Mouse (Mus musculus) heart, postnatal 0 days (tissue): ENCODE measurements around the gene Snx13.

Experiments used
- CTCF ChIP-seq: IDR thresholded peaks from 2 replicates; pipeline ENCODE4 v1.5.1; 2016; ENCODE audit warnings: antibody characterized with exemption, control low read depth, low read depth
- EP300 ChIP-seq: IDR thresholded peaks from 2 replicates; pipeline ENCODE4 v1.6.1; 2016; ENCODE audit warnings: antibody characterized with exemption, low read depth

DNA sequence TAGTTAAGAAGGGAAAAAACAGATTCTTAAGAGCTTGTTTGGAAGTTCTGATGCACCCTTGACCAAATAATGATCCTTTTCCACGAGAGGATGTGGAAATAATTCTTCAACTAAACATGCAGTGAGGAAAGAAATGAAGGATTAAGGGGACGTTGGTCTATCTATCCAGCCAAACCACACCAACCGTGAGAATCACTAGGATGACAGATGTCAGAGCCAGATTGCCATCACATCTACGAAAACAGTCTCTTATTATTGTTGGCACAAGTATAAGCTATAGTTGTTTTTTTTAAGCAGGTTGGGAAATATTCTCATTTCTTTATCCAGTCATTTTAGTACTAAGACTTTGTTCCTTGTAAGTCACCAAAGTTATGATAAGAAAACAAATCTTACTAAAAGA lies 46.7 kb upstream of the Snx13 start:
- TF ChIP-seq CTCF (no peak), EP300 (no peak)
